Mouse (Mus musculus): ENCODE data around the gene Disc1. TPM values are rescaled to one million over a fixed set of nuclear protein-coding genes. Genes with fewer than 3 reads are reported as not detected.

The Disc1 gene
- polyA plus RNA-seq, 1 experiment = not detected

DNA sequence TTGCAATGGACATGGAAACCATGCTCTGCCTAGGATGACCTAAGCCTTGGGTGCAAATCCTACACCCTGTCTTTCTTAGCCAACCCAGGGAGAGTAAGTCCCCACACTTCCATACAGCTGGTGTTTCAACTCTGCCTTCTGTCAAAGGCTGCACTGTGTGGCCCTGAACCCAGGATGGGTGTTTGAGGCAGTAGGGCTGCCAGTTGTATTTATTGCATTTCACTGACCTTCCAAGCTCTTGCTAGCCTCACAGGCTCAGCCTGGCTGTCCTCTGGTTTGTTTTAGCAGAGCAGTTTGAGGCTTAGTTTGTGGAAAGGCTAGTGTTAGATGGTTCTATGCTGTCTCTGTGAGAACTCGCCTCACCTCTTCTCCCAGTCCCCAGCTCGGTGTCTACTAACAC, 20.6 kb downstream of the Disc1 start:
- H3K4me3 ChIP-seq (replicated peaks) = no peak overlapping the region
- no peak for TF ChIP-seq GATA1 (IDR thresholded peaks at IDR 0.05; ENCODE audit: low read length)
- no peak for TF ChIP-seq TAL1 (IDR thresholded peaks at IDR 0.05; ENCODE audit: low read length)
- no peaks in the 10 kb centered on the region for H3K36me3 ChIP-seq (ENCODE audit: control insufficient read depth)
- H3K27me3 ChIP-seq (ENCODE audit: control insufficient read depth) = no peaks in the 10 kb centered on the region
- H3K9me3 ChIP-seq (ENCODE audit: control insufficient read depth, low read length) = no peaks in the 10 kb centered on the region
- H3K4me1 ChIP-seq (ENCODE audit: control insufficient read depth) = no peaks in the 10 kb centered on the region

DNA sequence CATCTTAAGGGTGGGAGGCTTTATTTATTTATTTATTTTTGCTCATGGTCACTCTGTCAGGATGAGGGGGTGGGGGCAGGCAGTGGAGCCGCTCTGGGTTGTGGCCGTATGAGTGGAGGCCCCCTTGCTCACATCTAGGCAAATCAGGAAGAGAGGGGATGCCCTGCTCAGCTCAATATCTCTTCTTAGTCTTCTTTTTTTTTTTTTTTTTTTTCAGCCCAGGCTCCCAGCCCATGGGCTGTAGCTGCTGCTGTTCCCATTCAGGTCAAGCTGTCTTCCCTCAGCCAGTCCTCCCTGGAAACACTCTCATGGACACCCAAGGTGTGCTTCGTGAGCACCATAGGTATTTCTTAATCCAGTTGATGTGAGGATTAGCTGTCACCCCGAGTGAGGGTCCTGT, 21.4 kb downstream of the Disc1 start:
- TF ChIP-seq GATA1 (IDR thresholded peaks at IDR 0.05; ENCODE audit: low read length) (no peak), TAL1 (IDR thresholded peaks at IDR 0.05; ENCODE audit: low read length) (no peak)
- Histone ChIP-seq H3K4me1 (ENCODE audit: control insufficient read depth) (no peaks in the 10 kb centered on the region), H3K27me3 (ENCODE audit: control insufficient read depth) (no peaks in the 10 kb centered on the region), H3K4me3 (replicated peaks) (no peak overlapping the region), H3K9me3 (ENCODE audit: control insufficient read depth, low read length) (no peaks in the 10 kb centered on the region), H3K36me3 (ENCODE audit: control insufficient read depth) (no peaks in the 10 kb centered on the region)

DNA sequence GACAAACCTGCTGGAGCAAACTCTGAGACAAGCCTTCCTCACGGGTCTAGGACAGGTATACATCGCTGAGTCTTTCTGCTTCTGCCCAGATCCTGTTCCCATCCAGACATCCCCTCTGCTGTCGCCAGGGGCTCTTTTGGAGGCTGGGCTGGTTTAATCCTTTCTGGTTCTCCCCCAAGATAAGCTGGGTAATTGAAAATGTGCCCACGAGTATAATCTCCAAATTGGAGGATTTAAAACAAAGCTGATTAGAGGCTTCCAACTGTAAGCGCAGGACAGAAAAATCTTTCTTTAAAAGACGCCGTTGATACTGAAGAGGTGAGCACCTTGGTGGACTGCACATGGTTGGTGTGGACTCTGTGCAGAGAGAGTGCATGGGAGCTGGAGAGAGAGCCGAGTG, 23.3 kb downstream of the Disc1 start:
- Histone ChIP-seq H3K36me3 (ENCODE audit: control insufficient read depth) (no peaks in the 10 kb centered on the region), H3K4me1 (ENCODE audit: control insufficient read depth) (no peaks in the 10 kb centered on the region), H3K4me3 (replicated peaks) (no peak overlapping the region), H3K9me3 (ENCODE audit: control insufficient read depth, low read length) (no peaks in the 10 kb centered on the region), H3K27me3 (ENCODE audit: control insufficient read depth) (no peaks in the 10 kb centered on the region)
- no peak for TF ChIP-seq TAL1 (IDR thresholded peaks at IDR 0.05; ENCODE audit: low read length)
- TF ChIP-seq GATA1 (IDR thresholded peaks at IDR 0.05; ENCODE audit: low read length) = no peak

DNA sequence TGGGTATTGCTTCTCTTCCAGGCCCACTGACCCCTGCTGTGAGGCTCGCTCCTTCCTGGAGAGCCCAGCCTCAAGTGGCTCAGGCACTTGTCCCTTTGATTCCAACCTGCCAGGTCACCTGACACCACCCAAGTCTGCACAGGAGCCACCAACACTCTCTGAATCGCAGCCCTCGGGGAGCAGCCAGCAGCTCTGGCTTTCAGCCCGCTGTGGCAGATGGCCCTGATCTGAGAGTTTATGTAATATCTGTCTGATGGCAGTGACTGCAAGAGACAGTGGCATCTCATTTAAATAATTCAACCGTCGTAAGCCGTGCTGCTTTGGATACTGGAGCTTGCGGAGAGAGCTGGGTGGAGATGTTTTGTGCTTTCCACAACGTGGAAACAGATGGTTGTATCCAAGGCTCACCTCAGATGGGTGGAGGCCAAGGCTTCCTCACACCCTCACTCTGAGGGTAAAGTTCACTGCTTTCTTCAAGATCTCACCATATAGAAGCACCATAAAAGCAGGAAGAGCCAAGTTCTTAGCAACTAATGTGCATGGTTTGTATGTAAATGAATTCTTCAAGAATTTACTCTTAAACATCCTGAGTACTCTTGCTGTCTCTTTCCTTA, 24.9 kb downstream of the Disc1 start:
- H3K27me3 ChIP-seq (ENCODE audit: control insufficient read depth) = no peaks in the 10 kb centered on the region
- no peaks in the 10 kb centered on the region for H3K4me1 ChIP-seq (ENCODE audit: control insufficient read depth)
- no peaks in the 10 kb centered on the region for H3K9me3 ChIP-seq (ENCODE audit: control insufficient read depth, low read length)
- H3K4me3 ChIP-seq (replicated peaks) = no peak overlapping the region
- H3K36me3 ChIP-seq (ENCODE audit: control insufficient read depth) = no peaks in the 10 kb centered on the region
- TF ChIP-seq TAL1 (IDR thresholded peaks at IDR 0.05; ENCODE audit: low read length) = no peak
- no peak for TF ChIP-seq GATA1 (IDR thresholded peaks at IDR 0.05; ENCODE audit: low read length)

DNA sequence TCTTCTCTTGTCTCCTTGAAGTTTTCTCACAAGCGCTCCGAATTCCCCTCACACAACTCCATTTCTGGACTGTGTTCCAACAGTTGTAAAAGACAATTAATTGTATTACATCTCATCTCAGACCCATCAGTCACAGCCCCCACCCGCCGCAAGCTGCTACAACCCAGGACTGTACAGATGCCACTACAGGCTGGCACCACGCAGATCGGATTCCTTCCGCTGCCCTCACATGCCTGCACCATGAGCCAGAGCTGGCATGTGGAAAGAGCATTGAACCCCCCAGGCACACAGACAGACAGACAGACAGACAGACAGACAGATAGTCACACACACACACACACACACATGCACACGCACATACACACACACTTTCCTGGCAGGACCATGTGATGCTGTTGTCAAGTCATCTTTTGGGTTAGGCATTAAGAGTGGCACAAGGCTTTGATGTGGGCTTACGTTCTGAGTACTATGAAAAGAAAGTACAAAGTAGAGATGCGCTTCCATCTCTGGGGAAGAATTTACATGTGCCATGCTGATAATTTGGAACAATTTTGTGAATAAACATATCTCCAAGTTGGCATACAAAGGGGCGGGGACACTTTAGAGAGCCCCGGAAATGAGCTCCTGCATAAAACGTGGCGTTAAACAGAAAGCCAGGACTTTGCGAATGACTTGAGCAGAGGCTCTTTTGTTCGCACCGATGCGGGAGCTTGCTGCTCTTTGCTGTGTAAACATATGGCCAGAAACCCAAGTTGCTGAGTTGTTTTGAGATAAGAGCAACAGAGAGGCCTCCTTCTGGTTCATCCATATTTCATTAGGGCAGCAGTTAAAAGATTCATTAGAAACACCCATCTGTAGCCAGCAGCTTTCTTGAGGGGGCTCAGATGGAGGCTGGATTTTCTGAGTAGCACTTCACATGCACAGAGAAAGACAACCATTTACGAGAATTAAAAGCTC, 26.7 kb downstream of the Disc1 start:
- H3K9me3 ChIP-seq (ENCODE audit: control insufficient read depth, low read length) = no peaks in the 10 kb centered on the region
- TF ChIP-seq TAL1 (IDR thresholded peaks at IDR 0.05; ENCODE audit: low read length) (no peak), GATA1 (IDR thresholded peaks at IDR 0.05; ENCODE audit: low read length) (no peak)
- no peaks in the 10 kb centered on the region for H3K36me3 ChIP-seq (ENCODE audit: control insufficient read depth)
- no peaks in the 10 kb centered on the region for H3K4me1 ChIP-seq (ENCODE audit: control insufficient read depth)
- H3K27me3 ChIP-seq (ENCODE audit: control insufficient read depth) = no peaks in the 10 kb centered on the region
- H3K4me3 ChIP-seq (replicated peaks) = no peak overlapping the region

DNA sequence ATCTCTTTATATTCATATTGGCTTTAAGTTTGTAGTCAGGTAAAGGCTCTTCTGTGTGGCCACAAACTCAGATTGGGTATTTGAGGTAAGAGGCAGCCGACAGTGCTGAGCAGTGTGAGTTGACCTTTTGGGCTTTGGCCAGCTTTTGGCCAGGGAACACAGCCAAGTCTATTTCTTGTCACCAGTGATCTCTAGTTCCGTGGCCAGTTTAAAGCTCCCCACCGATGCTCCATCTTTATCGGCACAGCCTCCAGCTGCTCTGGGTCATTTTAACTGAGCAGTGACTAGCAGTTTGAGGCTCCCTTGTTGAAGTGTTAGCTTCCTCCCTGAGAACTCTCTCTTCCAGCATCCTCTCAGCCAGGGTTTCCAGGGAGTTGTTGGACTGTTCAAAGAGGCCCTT, 29.8 kb downstream of the Disc1 start:
- TF ChIP-seq GATA1 (IDR thresholded peaks at IDR 0.05; ENCODE audit: low read length) (no peak), TAL1 (IDR thresholded peaks at IDR 0.05; ENCODE audit: low read length) (no peak)
- Histone ChIP-seq H3K4me1 (ENCODE audit: control insufficient read depth) (no peaks in the 10 kb centered on the region), H3K36me3 (ENCODE audit: control insufficient read depth) (no peaks in the 10 kb centered on the region), H3K27me3 (ENCODE audit: control insufficient read depth) (no peaks in the 10 kb centered on the region), H3K4me3 (replicated peaks) (no peak overlapping the region), H3K9me3 (ENCODE audit: control insufficient read depth, low read length) (no peaks in the 10 kb centered on the region)

DNA sequence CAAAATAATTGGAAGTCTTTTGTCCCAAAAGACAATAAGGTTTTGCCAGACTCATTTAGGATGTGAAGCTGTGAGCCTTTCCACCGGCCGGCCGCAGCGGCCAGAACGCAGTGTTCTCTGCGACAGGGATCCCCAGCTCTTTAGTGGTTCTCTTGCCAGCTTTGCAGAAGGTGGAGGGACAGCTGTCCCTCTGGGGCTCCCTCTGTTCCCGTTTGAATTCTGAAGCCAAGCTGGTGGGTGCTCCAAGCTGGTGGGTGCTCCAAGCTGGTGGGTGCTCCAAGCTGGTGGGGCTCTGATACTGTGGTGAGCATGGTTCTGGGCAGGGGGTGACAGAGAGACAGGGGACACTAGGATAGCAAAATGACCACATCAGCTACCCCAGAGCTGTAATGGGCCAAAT, 30.5 kb downstream of the Disc1 start:
- TF ChIP-seq GATA1 (IDR thresholded peaks at IDR 0.05; ENCODE audit: low read length) (no peak), TAL1 (IDR thresholded peaks at IDR 0.05; ENCODE audit: low read length) (no peak)
- Histone ChIP-seq H3K9me3 (ENCODE audit: control insufficient read depth, low read length) (no peaks in the 10 kb centered on the region), H3K4me3 (replicated peaks) (no peak overlapping the region), H3K27me3 (ENCODE audit: control insufficient read depth) (no peaks in the 10 kb centered on the region), H3K36me3 (ENCODE audit: control insufficient read depth) (no peaks in the 10 kb centered on the region), H3K4me1 (ENCODE audit: control insufficient read depth) (no peaks in the 10 kb centered on the region)

DNA sequence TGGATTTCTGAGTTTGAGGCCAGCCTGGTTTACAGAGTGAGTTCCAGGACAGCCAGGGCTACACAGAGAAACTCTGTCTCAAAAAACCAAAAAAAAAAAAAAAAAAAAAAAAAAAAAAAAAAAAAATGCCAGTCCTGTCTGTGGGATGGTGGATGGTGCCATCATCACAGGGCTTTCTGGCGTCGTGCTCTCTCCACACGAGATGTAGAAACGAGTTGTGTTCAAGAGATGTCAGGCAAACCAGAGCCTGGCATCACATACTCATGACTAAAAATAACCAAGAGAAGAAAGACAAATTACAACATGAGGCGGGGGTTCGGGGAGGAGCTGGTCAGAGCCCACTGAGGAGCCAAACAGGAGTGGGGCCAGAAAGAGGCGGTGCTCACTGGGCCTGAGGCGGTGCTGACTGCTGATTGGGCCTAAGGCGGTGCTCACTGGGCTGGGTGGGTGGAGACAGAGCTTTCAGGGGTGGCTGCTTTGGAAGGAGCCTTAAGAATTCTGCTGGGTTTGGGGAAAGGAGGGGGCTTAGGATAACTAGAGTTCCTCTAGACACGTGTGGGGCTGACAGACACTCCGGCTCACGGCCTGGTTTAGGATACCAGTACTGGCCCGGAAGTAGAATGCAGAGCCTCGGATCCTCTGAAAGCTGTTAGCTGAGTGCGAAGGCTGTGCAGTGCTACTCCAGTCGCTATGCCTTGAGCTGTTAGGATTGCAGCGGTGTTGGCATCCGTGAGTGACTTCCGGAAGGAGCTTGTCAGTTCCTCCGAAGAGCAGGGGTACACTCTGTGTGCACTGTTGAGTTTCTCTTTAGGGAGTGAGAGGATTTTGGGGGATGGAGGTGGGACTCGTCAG, 37.1 kb downstream of the Disc1 start:
- Histone ChIP-seq H3K27me3 (ENCODE audit: control insufficient read depth) (no peaks in the 10 kb centered on the region), H3K4me1 (ENCODE audit: control insufficient read depth) (no peaks in the 10 kb centered on the region), H3K9me3 (ENCODE audit: control insufficient read depth, low read length) (no peaks in the 10 kb centered on the region), H3K4me3 (replicated peaks) (no peak overlapping the region), H3K36me3 (ENCODE audit: control insufficient read depth) (no peaks in the 10 kb centered on the region)
- TF ChIP-seq GATA1 (IDR thresholded peaks at IDR 0.05; ENCODE audit: low read length) (no peak), TAL1 (IDR thresholded peaks at IDR 0.05; ENCODE audit: low read length) (no peak)

DNA sequence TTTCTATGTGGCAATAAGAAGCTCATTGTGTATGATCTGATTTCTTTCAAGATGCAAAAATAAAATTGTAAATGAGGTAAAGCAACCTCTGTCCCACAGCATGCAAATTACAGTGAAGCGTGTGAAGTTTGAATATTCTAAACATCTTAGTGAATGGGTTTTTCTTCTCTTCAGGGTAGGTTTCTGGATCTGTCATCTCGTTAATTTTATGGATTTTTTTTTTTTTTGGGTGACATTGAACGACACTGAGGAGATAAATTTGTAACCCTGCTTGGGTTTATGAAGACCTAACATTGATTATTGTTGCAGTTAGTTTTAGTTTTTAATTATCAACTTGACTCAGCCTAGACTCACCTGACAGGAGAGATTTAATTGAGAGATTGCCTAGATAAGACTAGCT, 43.1 kb downstream of the Disc1 start:
- H3K9me3 ChIP-seq (ENCODE audit: control insufficient read depth, low read length) = no peaks in the 10 kb centered on the region
- TF ChIP-seq GATA1 (IDR thresholded peaks at IDR 0.05; ENCODE audit: low read length) (no peak), TAL1 (IDR thresholded peaks at IDR 0.05; ENCODE audit: low read length) (no peak)
- H3K27me3 ChIP-seq (ENCODE audit: control insufficient read depth) = no peaks in the 10 kb centered on the region
- H3K4me3 ChIP-seq (replicated peaks) = no peak overlapping the region
- no peaks in the 10 kb centered on the region for H3K4me1 ChIP-seq (ENCODE audit: control insufficient read depth)
- no peaks in the 10 kb centered on the region for H3K36me3 ChIP-seq (ENCODE audit: control insufficient read depth)

Data from erythroblast, embryonic 14.5 days (primary cell).